Mouse (Mus musculus): ENCODE measurements around the gene Dynlrb1. TPM values are rescaled to one million over a fixed set of nuclear protein-coding genes. Genes with fewer than 3 reads are reported as not detected.

Dynlrb1 gene
- total and polyA plus RNA-seq, 3 experiments: 193 to 329 TPM; not detected in 1

Other genes starting within 250 kb of the Dynlrb1 start
- gene Gm14226, start 218.3 kb upstream of the Dynlrb1 start, total RNA-seq (2012; rRNA removed): 0.08 and 0.13 TPM in 2 replicates
- under 1 TPM in 1 of 2 experiments, not detected in 1; 0.07 TPM for gene Gm14226, start 218.3 kb upstream of the Dynlrb1 start, polyA plus RNA-seq (2012; ENCODE audit: insufficient read depth in 1 of 2, insufficient read length in 2 of 2, low read depth in 1 of 2, low replicate concordance in 2 of 2, missing spikeins in 1 of 2)
- gene Ahcy, start 162.0 kb upstream of the Dynlrb1 start, total RNA-seq (2012; rRNA removed): 255 and 325 TPM in 2 replicates
- 1,000 to 10,000 TPM in 1 of 2 experiments, 100 to 1,000 TPM in 1; 364 to 5,082 TPM for gene Ahcy, start 162.0 kb upstream of the Dynlrb1 start, polyA plus RNA-seq (2012; ENCODE audit: insufficient read depth in 1 of 2, insufficient read length in 2 of 2, low read depth in 1 of 2, low replicate concordance in 2 of 2, missing spikeins in 1 of 2)
- 18.1 and 18.3 TPM in 2 replicates for gene Itch, start 103.0 kb upstream of the Dynlrb1 start, total RNA-seq (2012; rRNA removed)
- 10 to 100 TPM; 15.2 to 53.6 TPM for gene Itch, start 103.0 kb upstream of the Dynlrb1 start, polyA plus RNA-seq (2012; ENCODE audit: insufficient read depth in 1 of 2, insufficient read length in 2 of 2, low read depth in 1 of 2, low replicate concordance in 2 of 2, missing spikeins in 1 of 2)
- gene Map1lc3a, start 39.8 kb downstream of the Dynlrb1 start, total RNA-seq (2012; rRNA removed): 5.4 and 11.4 TPM in 2 replicates
- 10 to 100 TPM in 1 of 2 experiments, not detected in 1; 12.4 TPM for gene Map1lc3a, start 39.8 kb downstream of the Dynlrb1 start, polyA plus RNA-seq (2012; ENCODE audit: insufficient read depth in 1 of 2, insufficient read length in 2 of 2, low read depth in 1 of 2, low replicate concordance in 2 of 2, missing spikeins in 1 of 2)
- gene Pigu, start 120.9 kb downstream of the Dynlrb1 start, total RNA-seq (2012; rRNA removed): 27.7 and 30.1 TPM in 2 replicates
- gene Pigu, start 120.9 kb downstream of the Dynlrb1 start, polyA plus RNA-seq (2012; ENCODE audit: insufficient read depth in 1 of 2, insufficient read length in 2 of 2, low read depth in 1 of 2, low replicate concordance in 2 of 2, missing spikeins in 1 of 2): 10 to 100 TPM in 1 of 2 experiments, not detected in 1; 59.0 TPM
- 1.7 and 2.7 TPM in 2 replicates for gene Trp53inp2, start 144.5 kb downstream of the Dynlrb1 start, total RNA-seq (2012; rRNA removed)
- gene Trp53inp2, start 144.5 kb downstream of the Dynlrb1 start, polyA plus RNA-seq (2012; ENCODE audit: insufficient read depth in 1 of 2, insufficient read length in 2 of 2, low read depth in 1 of 2, low replicate concordance in 2 of 2, missing spikeins in 1 of 2): 1 to 10 TPM in 1 of 2 experiments, not detected in 1; 7.0 TPM
- gene Ncoa6, start 237.4 kb downstream of the Dynlrb1 start, total RNA-seq (2012; rRNA removed): 4.0 and 5.2 TPM in 2 replicates
- gene Ncoa6, start 237.4 kb downstream of the Dynlrb1 start, polyA plus RNA-seq (2012; ENCODE audit: insufficient read depth in 1 of 2, insufficient read length in 2 of 2, low read depth in 1 of 2, low replicate concordance in 2 of 2, missing spikeins in 1 of 2): 10 to 100 TPM in 1 of 2 experiments, not detected in 1; 29.7 TPM